Mouse (Mus musculus): Measurements from ENCODE around the gene Cyp3a44. TPM values are rescaled to one million over a fixed set of nuclear protein-coding genes. Genes with fewer than 3 reads are reported as not detected.
"Not testable (repeated sequence)": the region's sequence is repeated elsewhere in the genome, so short reads cannot be mapped to it uniquely, and the experiment has no call there.

Gene Cyp3a44
- not detected for total RNA-seq (2021)
- long read RNA-seq, experiment 1 = 0 reads
- long read RNA-seq, experiment 2 = 0 reads

GRCm38 (mm10) chr5:145805796-145806195, at the start of gene Cyp3a44:
Gene Cyp3a44, minus strand, starts transcription at chr5:145805874.
- DNase-seq (ENCODE audit: low spot score in 2 of 2) = not testable (repeated sequence)

- not testable (repeated sequence) for DNase-seq (ENCODE audit: low spot score in 2 of 2)
These were observed 5.4 kb downstream of the Cyp3a44 start for GRCm38 (mm10) chr5:145800229-145800628.

GRCm38 (mm10) chr5:145793232-145793631, 12.4 kb downstream of the Cyp3a44 start:
- not testable (repeated sequence) for DNase-seq (ENCODE audit: low spot score in 2 of 2)

- not testable (repeated sequence) for DNase-seq (ENCODE audit: low spot score in 2 of 2)
These were observed 68.2 kb downstream of the Cyp3a44 start for GRCm38 (mm10) chr5:145737512-145737911.

Other genes starting within 250 kb of the Cyp3a44 start
- not detected for gene Cyp3a41b, start 221.1 kb downstream of the Cyp3a44 start, total RNA-seq (2021)
- gene Cyp3a41a, start 85.7 kb downstream of the Cyp3a44 start, total RNA-seq (2021) = not detected
- not detected for gene Cyp3a11, start 74.1 kb upstream of the Cyp3a44 start, total RNA-seq (2021)
- gene Cyp3a25, start 203.7 kb upstream of the Cyp3a44 start, total RNA-seq (2021) = not detected

Measured in layer of hippocampus, postnatal 14 days (tissue).